Mouse (Mus musculus): Measurements from ENCODE around the gene Atp2b2. TPM values are rescaled to one million over a fixed set of nuclear protein-coding genes. Genes with fewer than 3 reads are reported as not detected.

The Atp2b2 gene
- polyA plus RNA-seq (2016; fragmentation: Nextera tagmentation; extraction: Ambion mirVana), result 14.8 and 15.0 TPM in 2 replicates

DNA sequence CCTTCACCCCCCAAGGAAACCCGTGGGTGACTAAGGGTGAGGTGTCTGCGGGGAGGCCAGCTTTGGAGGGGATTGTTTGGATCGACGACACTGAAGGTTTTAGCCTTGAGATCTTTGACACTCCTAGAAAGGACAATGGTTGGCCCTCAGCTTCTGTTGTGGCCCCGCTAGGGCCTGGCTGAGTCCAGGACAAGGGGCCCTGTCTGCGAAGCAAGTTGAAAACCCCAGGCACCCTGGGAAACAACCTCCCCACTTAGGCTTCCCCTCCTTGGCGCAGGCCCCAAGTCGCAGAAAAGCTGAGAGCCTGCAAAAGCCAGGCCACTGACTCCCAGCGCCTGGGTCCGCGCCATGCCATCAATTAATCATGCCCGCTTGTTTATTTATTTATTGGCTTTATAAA is at the start of gene Atp2b2:
TSS of gene Atp2b2 (minus strand) at position 282 of the 400 bp plus-strand sequence.
- Histone ChIP-seq H3K27ac (no peak within 1 kb of the TSS), H3K9me3 (no peaks in the 10 kb centered on the region), H3K27me3 (replicated peaks) (peaks cover 45% of the 10 kb centered on the region), H3K4me2 (replicated peaks) (peak within 1 kb of the TSS; percentile 99), H3K36me3 (no peaks in the 10 kb centered on the region), H3K4me1 (peaks cover 5% of the 10 kb centered on the region; the same call in 1 of the 2 replicates), H3K4me3 (peak within 1 kb of the TSS; percentile 53), H3K9ac (peak within 1 kb of the TSS; percentile 58)
- WGBS, result 16% methylated on average over 12 of the region's 12 CpGs
- no peak for ATAC-seq (ENCODE audit: low FRiP score, low read depth)

GRCm38 (mm10) chr6:114089626-114090025 is 47.2 kb upstream of the Atp2b2 start:
- peaks cover 10% of the 10 kb centered on the region for H3K27me3 ChIP-seq (replicated peaks)
- H3K4me1 ChIP-seq, result peaks cover 21% of the 10 kb centered on the region
- WGBS, result 15% methylated on average over 5 of the region's 5 CpGs
- H3K4me3 ChIP-seq, result no peak overlapping the region
- H3K4me2 ChIP-seq (replicated peaks), result no peak overlapping the region
- no peak overlapping the region for H3K27ac ChIP-seq
- no peaks in the 10 kb centered on the region for H3K36me3 ChIP-seq
- H3K9ac ChIP-seq, result no peak overlapping the region
- peak; percentile 21; the same call in 1 of the 2 replicates for ATAC-seq (ENCODE audit: low FRiP score, low read depth)
- no peaks in the 10 kb centered on the region for H3K9me3 ChIP-seq

DNA sequence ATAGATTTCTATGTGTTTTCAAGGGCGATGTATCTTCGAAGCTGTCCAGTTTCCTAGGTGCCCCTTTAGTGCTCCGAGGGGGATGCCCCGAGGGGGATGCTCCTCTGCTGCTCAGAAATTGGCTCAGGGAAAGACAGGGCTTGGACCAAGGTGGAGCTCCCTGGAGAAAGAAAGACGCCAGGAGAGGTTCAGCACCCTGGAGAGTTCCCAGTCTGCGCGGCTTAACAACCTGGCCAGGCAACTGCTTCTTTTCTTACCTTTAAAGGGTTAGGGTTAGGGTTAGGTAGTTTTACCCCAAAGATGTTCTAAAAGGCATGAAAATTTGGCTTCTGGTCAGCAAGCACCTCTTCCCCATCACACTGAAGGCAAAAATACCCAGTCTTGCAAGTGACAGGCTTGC is 44.7 kb upstream of the Atp2b2 start:
- no peak for ATAC-seq (ENCODE audit: low FRiP score, low read depth)
- H3K27me3 ChIP-seq (replicated peaks), result peaks cover 5% of the 10 kb centered on the region
- H3K36me3 ChIP-seq, result no peaks in the 10 kb centered on the region
- no peak overlapping the region for H3K27ac ChIP-seq
- H3K4me2 ChIP-seq (replicated peaks), result no peak overlapping the region
- H3K4me1 ChIP-seq, result peaks cover under 1% of the 10 kb centered on the region; the same call in 1 of the 2 replicates
- H3K9me3 ChIP-seq, result no peaks in the 10 kb centered on the region
- 26% methylated on average over 7 of the region's 7 CpGs for WGBS
- no peak overlapping the region for H3K4me3 ChIP-seq
- no peak overlapping the region for H3K9ac ChIP-seq

GRCm38 (mm10) chr6:114078556-114078955 is 36.1 kb upstream of the Atp2b2 start:
- H3K36me3 ChIP-seq, result no peaks in the 10 kb centered on the region
- H3K27me3 ChIP-seq (replicated peaks), result no peaks in the 10 kb centered on the region; the same call in 1 of the 2 replicates
- no peaks in the 10 kb centered on the region for H3K4me1 ChIP-seq
- no peak overlapping the region for H3K4me3 ChIP-seq
- no peaks in the 10 kb centered on the region for H3K9me3 ChIP-seq
- no peak overlapping the region for H3K27ac ChIP-seq
- ATAC-seq (ENCODE audit: low FRiP score, low read depth), result no peak
- no peak overlapping the region for H3K9ac ChIP-seq
- no peak overlapping the region for H3K4me2 ChIP-seq (replicated peaks)

DNA sequence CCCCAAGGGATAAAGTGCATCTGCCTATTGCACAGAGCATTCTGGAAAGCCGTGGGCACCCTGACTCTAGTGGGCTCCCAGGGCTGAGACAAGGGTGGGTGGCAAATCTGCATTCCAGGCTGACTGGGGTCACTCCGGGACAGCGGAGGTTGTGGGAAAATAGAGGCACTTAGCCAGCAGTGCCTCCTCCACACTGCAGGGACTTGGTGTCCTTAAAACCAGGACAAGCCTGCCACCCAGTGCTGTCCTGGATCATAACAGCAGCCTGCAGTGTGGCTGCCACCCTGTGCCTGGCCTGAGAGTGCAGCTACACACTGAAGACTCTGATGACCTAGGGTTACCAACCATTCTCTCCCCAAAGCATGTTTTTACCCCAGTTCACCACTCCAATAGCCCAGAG is 34.1 kb upstream of the Atp2b2 start:
- Histone ChIP-seq H3K4me3 (no peak overlapping the region), H3K27ac (no peak overlapping the region), H3K36me3 (no peaks in the 10 kb centered on the region), H3K27me3 (replicated peaks) (no peaks in the 10 kb centered on the region), H3K4me2 (replicated peaks) (no peak overlapping the region), H3K9ac (no peak overlapping the region), H3K9me3 (no peaks in the 10 kb centered on the region), H3K4me1 (no peaks in the 10 kb centered on the region)
- no peak for ATAC-seq (ENCODE audit: low FRiP score, low read depth)
- WGBS, result 63% methylated on average over 3 of the region's 3 CpGs

DNA sequence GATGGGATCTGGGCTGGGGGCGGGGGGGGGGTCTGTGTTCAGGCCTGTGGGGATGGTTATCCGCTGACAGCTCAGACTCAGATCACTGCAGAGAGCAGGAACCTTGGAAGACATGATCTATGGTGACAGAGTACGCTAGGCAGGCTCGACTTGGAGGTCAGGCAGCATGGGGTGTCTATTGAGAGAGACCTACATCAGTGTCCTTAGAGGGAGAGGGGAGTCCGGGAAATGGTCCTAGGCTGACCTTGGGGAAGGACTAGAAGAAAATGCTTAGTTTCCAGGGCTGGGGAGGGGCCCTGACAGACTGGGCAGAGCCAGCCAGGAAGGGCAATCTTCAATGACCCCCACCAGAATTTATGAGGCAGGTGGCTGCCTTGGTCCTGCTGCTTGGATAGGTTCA is 33.6 kb upstream of the Atp2b2 start:
- Histone ChIP-seq H3K36me3 (no peaks in the 10 kb centered on the region), H3K27ac (no peak overlapping the region), H3K9me3 (no peaks in the 10 kb centered on the region), H3K9ac (no peak overlapping the region), H3K4me1 (no peaks in the 10 kb centered on the region), H3K27me3 (replicated peaks) (no peaks in the 10 kb centered on the region), H3K4me2 (replicated peaks) (no peak overlapping the region), H3K4me3 (no peak overlapping the region)
- ATAC-seq (ENCODE audit: low FRiP score, low read depth), result no peak
- WGBS, result 58% methylated on average over 5 of the region's 5 CpGs

- no peak for ATAC-seq (ENCODE audit: low FRiP score, low read depth)
- H3K9ac ChIP-seq, result no peak overlapping the region
- H3K4me3 ChIP-seq, result no peak overlapping the region
- no peaks in the 10 kb centered on the region for H3K4me1 ChIP-seq
- 69% methylated on average over 10 of the region's 10 CpGs for WGBS
- no peak overlapping the region for H3K4me2 ChIP-seq (replicated peaks)
- H3K27me3 ChIP-seq (replicated peaks), result no peaks in the 10 kb centered on the region
- no peak overlapping the region for H3K27ac ChIP-seq
- H3K9me3 ChIP-seq, result no peaks in the 10 kb centered on the region
- H3K36me3 ChIP-seq, result no peaks in the 10 kb centered on the region
Observed at GRCm38 (mm10) chr6:114074929-114075328, 32.5 kb upstream of the Atp2b2 start.

DNA sequence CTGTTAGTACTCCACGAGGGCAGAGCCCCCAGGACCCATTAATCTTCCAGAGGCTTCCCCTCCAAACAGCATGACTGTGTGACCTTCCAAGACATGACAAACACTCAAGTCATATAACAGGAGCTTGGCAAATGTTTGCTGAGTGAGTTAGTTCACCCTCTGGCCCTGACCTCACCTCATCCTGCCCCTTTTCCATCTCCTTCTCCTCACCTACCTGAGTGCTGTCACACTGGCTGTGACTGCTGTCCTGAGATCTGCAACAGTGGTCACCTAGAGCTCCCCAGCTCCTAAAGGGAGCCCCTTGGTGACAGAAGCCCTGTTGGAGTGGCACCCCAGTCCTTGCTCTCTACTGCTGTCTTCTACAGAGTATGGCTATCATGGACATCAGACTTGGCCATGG is 31.8 kb upstream of the Atp2b2 start:
- Histone ChIP-seq H3K9ac (no peak overlapping the region), H3K4me3 (no peak overlapping the region), H3K36me3 (no peaks in the 10 kb centered on the region), H3K4me2 (replicated peaks) (no peak overlapping the region), H3K27ac (no peak overlapping the region), H3K4me1 (no peaks in the 10 kb centered on the region), H3K27me3 (replicated peaks) (no peaks in the 10 kb centered on the region), H3K9me3 (no peaks in the 10 kb centered on the region)
- ATAC-seq (ENCODE audit: low FRiP score, low read depth), result no peak
- WGBS, result 12% methylated on average over 1 of the region's 1 CpGs

DNA sequence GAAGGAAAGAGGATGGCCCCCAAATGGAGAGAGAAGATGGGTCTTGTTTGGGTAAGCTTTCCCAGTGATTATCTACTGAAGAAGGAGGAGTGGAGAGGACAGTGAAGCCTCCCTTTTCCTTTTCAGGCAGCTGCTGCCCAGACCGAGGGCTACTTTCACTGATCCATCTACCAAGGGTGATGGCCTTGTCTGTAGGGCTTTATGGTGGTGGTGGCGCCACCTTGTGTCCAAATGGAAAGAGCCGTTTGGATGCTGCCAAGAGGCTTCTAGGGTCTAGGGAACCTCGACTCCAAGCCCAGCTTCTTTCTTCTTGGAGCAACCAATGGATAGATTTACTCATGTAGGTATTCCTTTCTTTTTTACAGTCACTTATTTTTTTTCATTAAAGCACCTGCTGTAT is 29.2 kb upstream of the Atp2b2 start:
- WGBS, result 12% methylated on average over 4 of the region's 4 CpGs
- Histone ChIP-seq H3K4me1 (no peaks in the 10 kb centered on the region), H3K4me3 (no peak overlapping the region), H3K9me3 (no peaks in the 10 kb centered on the region), H3K4me2 (replicated peaks) (no peak overlapping the region), H3K27me3 (replicated peaks) (no peaks in the 10 kb centered on the region), H3K27ac (no peak overlapping the region), H3K36me3 (no peaks in the 10 kb centered on the region), H3K9ac (no peak overlapping the region)
- no peak for ATAC-seq (ENCODE audit: low FRiP score, low read depth)

DNA sequence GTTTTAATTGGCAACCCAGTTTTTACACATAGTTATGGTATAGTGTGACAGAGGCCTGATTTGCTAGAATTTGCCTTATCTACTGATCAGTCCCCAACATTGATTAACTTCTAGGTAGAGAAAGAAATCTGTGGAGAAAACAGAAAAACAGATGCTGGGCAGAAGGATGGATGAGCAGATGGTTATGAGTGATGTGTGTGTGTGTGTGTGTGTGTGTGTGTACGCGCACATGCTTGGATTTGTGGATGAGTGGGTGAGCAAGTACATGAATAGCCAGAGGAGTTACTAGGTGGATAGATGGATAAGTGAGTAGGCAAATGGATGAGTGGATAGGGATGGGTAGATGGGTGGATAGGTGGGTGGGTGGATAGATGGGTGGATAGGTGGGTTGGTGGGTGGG is 20.7 kb upstream of the Atp2b2 start:
- Histone ChIP-seq H3K4me2 (replicated peaks) (no peak overlapping the region), H3K36me3 (no peaks in the 10 kb centered on the region), H3K4me1 (no peaks in the 10 kb centered on the region), H3K9me3 (no peaks in the 10 kb centered on the region), H3K9ac (no peak overlapping the region), H3K4me3 (no peak overlapping the region), H3K27me3 (replicated peaks) (no peaks in the 10 kb centered on the region), H3K27ac (no peak overlapping the region)
- no peak for ATAC-seq (ENCODE audit: low FRiP score, low read depth)
- WGBS, result 92% methylated on average over 2 of the region's 2 CpGs

DNA sequence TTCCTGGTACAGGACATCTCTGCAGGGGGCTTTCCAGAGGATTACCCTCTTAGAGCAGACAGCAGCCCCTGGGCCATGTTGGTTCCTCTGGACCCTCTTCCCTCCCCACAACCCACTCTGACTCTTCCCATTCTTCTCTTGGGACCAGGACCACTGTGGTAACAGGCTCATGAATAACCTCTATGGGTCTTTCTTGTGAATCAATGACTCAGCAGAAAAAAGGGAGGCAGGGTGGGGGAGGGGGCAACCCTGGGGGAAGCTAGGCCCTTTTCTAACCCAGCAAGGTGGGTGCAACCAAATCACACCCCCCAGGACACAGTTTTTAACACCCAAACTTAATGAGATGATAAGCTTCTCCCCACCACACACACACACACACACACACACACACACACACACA is 20.3 kb upstream of the Atp2b2 start:
- Histone ChIP-seq H3K36me3 (no peaks in the 10 kb centered on the region), H3K27me3 (replicated peaks) (no peaks in the 10 kb centered on the region), H3K9ac (no peak overlapping the region), H3K4me3 (no peak overlapping the region), H3K27ac (no peak overlapping the region), H3K9me3 (no peaks in the 10 kb centered on the region), H3K4me1 (no peaks in the 10 kb centered on the region), H3K4me2 (replicated peaks) (no peak overlapping the region)
- no peak for ATAC-seq (ENCODE audit: low FRiP score, low read depth)

GRCm38 (mm10) chr6:114059206-114059605 is 16.8 kb upstream of the Atp2b2 start:
- Histone ChIP-seq H3K36me3 (no peaks in the 10 kb centered on the region), H3K4me1 (no peaks in the 10 kb centered on the region), H3K27me3 (replicated peaks) (no peaks in the 10 kb centered on the region), H3K4me3 (no peak overlapping the region), H3K4me2 (replicated peaks) (no peak overlapping the region), H3K27ac (no peak overlapping the region), H3K9ac (no peak overlapping the region), H3K9me3 (no peaks in the 10 kb centered on the region)
- no peak for ATAC-seq (ENCODE audit: low FRiP score, low read depth)
- WGBS, result 85% methylated on average over 7 of the region's 7 CpGs

DNA sequence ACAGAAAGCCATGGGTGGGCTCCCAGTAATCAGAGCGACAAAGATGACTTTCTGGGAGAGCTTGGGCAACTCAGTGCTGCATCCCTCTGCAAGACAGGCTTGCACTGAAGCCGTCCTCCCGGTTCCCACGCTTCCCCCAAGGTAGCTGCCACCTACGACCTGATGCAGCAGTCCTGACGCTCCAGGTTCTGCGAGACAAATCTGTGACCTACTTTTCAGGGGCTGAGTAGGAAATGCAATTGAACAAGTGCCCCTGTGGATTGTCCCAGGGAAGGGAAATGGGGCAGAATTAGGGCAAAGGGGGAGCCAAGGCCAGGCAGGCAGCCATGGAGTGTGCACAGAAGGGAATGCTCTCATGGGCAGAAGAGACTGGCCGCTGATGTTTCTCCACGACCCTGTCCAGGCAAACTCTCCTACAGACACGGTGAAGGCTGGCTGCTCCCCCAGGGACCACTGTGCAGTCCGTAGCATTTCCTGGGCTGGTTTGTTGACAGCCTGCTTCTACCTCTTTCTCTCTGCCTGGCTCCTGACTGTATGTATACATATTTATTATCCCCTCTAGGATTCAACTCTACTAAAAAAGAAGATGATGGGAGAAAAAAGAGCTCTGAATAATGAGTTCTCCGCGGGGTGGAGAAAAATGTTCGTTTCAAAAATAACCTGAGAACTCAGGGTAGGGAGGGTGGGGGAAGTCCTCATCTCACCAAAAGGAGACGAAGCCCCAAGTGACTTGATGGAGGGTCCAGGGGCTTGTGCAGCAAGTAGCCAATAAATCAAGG is 15.8 kb upstream of the Atp2b2 start:
- no peaks in the 10 kb centered on the region for H3K27me3 ChIP-seq (replicated peaks)
- 71% methylated on average over 15 of the region's 15 CpGs for WGBS
- H3K9me3 ChIP-seq, result no peaks in the 10 kb centered on the region
- H3K4me1 ChIP-seq, result no peaks in the 10 kb centered on the region
- H3K36me3 ChIP-seq, result no peaks in the 10 kb centered on the region
- H3K4me3 ChIP-seq, result no peak overlapping the region
- no peak overlapping the region for H3K27ac ChIP-seq
- no peak overlapping the region for H3K4me2 ChIP-seq (replicated peaks)
- ATAC-seq (ENCODE audit: low FRiP score, low read depth), result no peak
- no peak overlapping the region for H3K9ac ChIP-seq
